9 mouse cellular contexts compared by ENCODE assay signal in genomic region chr9:43230886-43231285, GRCm38 (mm10). TPM values are rescaled to one million over a fixed set of nuclear protein-coding genes. Genes with fewer than 3 reads are reported as not detected.
DNase-seq lines count a peak whose midpoint lies in the region; ATAC-seq and TF ChIP-seq lines count a peak whose summit lies in the region.
"Had no signal": no experiment of that assay in that cellular context is flagged by ENCODE, and none has a peak within 500 bp of the region (broad histone marks: within the 10 kb centered on the region; RNA-seq: fewer than 3 reads in every experiment).

No protein-coding gene starts in this region.

- TF ChIP-seq CTCF in lung, embryonic 14.5 days (IDR thresholded peaks at IDR 0.05; ENCODE audit: low read depth): no peak
- no peak for TF ChIP-seq CTCF in intestine, postnatal 0 days (IDR thresholded peaks at IDR 0.05; ENCODE audit: low read depth)
- no peak for TF ChIP-seq CTCF in liver, postnatal 0 days (IDR thresholded peaks at IDR 0.05; ENCODE audit: low read depth)

- TF ChIP-seq EP300 in liver, postnatal 0 days (IDR thresholded peaks at IDR 0.05; ENCODE audit: low read depth): no peak

- peak overlapping the region; percentile 33 for H3K9ac ChIP-seq in lung, embryonic 14.5 days
- peak overlapping the region; percentile 8; the same call in 1 of the 2 replicates for H3K9ac ChIP-seq in intestine, postnatal 0 days (ENCODE audit: low read depth, low read length)
- H3K9ac ChIP-seq in liver, postnatal 0 days (replicated peaks): peak overlapping the region; percentile 32

- no peaks in the 10 kb centered on the region for H3K27me3 ChIP-seq in lung, embryonic 14.5 days (ENCODE audit: insufficient read depth, low read length)
- no peaks in the 10 kb centered on the region for H3K27me3 ChIP-seq in intestine, postnatal 0 days (replicated peaks; ENCODE audit: control insufficient read depth, insufficient read depth, low read length)
- no peaks in the 10 kb centered on the region for H3K27me3 ChIP-seq in liver, postnatal 0 days (ENCODE audit: insufficient read depth, low read length)

- no peak for ATAC-seq in lung, embryonic 14.5 days (ENCODE audit: insufficient read depth)
- no peak for ATAC-seq in intestine, postnatal 0 days
- ATAC-seq in liver, postnatal 0 days: no peak

- no peak overlapping the region for H3K4me3 ChIP-seq in lung, embryonic 14.5 days (ENCODE audit: low read depth, low read length)
- no peak overlapping the region for H3K4me3 ChIP-seq in intestine, postnatal 0 days (ENCODE audit: low read depth, low read length)
- H3K4me3 ChIP-seq in liver, postnatal 0 days (ENCODE audit: low read depth, low read length): no peak overlapping the region

- peak overlapping the region; percentile 39 for H3K4me2 ChIP-seq in lung, embryonic 14.5 days
- 0 out of 2 replicates have a peak overlapping the region, but pooled peaks have one; percentile 28 for H3K4me2 ChIP-seq in intestine, postnatal 0 days (replicated peaks; ENCODE audit: low read depth)
- H3K4me2 ChIP-seq in liver, postnatal 0 days (ENCODE audit: low read depth, low read length): 0 out of 2 replicates have a peak overlapping the region, but pooled peaks have one; percentile 11

- no peaks in the 10 kb centered on the region for H3K9me3 ChIP-seq in lung, embryonic 14.5 days (ENCODE audit: low read depth, low read length)
- H3K9me3 ChIP-seq in intestine, postnatal 0 days (ENCODE audit: control insufficient read depth): no peaks in the 10 kb centered on the region
- no peaks in the 10 kb centered on the region for H3K9me3 ChIP-seq in liver, postnatal 0 days (ENCODE audit: low read length)

- peak overlapping the region; percentile 85 for H3K27ac ChIP-seq in lung, embryonic 14.5 days (ENCODE audit: low read depth)
- H3K27ac ChIP-seq in intestine, postnatal 0 days (ENCODE audit: low read depth, low read length): peak overlapping the region; percentile 82
- H3K27ac ChIP-seq in liver, postnatal 0 days (ENCODE audit: low read depth): peak overlapping the region; percentile 76

- H3K4me1 ChIP-seq in lung, embryonic 14.5 days (ENCODE audit: insufficient read depth): peaks cover 38% of the 10 kb centered on the region
- H3K4me1 ChIP-seq in intestine, postnatal 0 days (replicated peaks; ENCODE audit: control insufficient read depth, insufficient read depth, low read length): peaks cover 35% of the 10 kb centered on the region
- peaks cover 74% of the 10 kb centered on the region for H3K4me1 ChIP-seq in liver, postnatal 0 days (ENCODE audit: insufficient read depth)

- H3K36me3 ChIP-seq in lung, embryonic 14.5 days (ENCODE audit: insufficient read depth): peaks cover 43% of the 10 kb centered on the region
- no peaks in the 10 kb centered on the region; the same call in 1 of the 2 replicates for H3K36me3 ChIP-seq in intestine, postnatal 0 days (ENCODE audit: control insufficient read depth, insufficient read depth)
- peaks cover 15% of the 10 kb centered on the region for H3K36me3 ChIP-seq in liver, postnatal 0 days (replicated peaks; ENCODE audit: insufficient read depth, low read length)

- 35% methylated on average over 4 of the region's 4 CpGs for WGBS in lung, embryonic 14.5 days
- WGBS in intestine, postnatal 0 days: 31% methylated on average over 4 of the region's 4 CpGs
- 72% methylated on average over 4 of the region's 4 CpGs for WGBS in liver, postnatal 0 days (ENCODE audit: insufficient replicate concordance)

- DNase-seq in lung, embryonic 14.5 days: peak; percentile 59
- DNase-seq in lung, adult 18-20 months: no peak
- DNase-seq in heart, adult 9 months (ENCODE audit: low spot score in 2 of 2): peak; percentile 68 to 69
- no peak for DNase-seq in liver, postnatal 0 days
- DNase-seq in spleen, postnatal 4 days (ENCODE audit: low spot score in 2 of 2): no peak
- DNase-seq in cerebellum, adult 8-10 months: no peak
- no peak for DNase-seq in frontal cortex, postnatal 14 days (ENCODE audit: low spot score in 2 of 2)

RNA-seq across cellular contexts. Expression of gene Oaf, which starts 8.8 kb away (rescaled TPM):
- 84.5 and 95.4 TPM in 2 replicates for polyA plus RNA-seq in lung, embryonic 14.5 days (2014; fragmentation: Nextera tagmentation; extraction: Ambion mirVana)
- 39.7 and 45.5 TPM in 2 replicates for polyA plus RNA-seq in intestine, postnatal 0 days (2015; fragmentation: Nextera tagmentation; extraction: Ambion mirVana)
- polyA plus RNA-seq in liver, postnatal 0 days (2015; fragmentation: Nextera tagmentation; extraction: Ambion mirVana): 59.3 and 70.0 TPM in 2 replicates

RNA-seq across cellular contexts. Expression of gene Pou2f3, which starts 20.7 kb away (rescaled TPM):
- polyA plus RNA-seq in lung, embryonic 14.5 days (2014; fragmentation: Nextera tagmentation; extraction: Ambion mirVana): 0.08 and 0.16 TPM in 2 replicates
- polyA plus RNA-seq in intestine, postnatal 0 days (2015; fragmentation: Nextera tagmentation; extraction: Ambion mirVana): 0.18 TPM in 2 replicates
- polyA plus RNA-seq in liver, postnatal 0 days (2015; fragmentation: Nextera tagmentation; extraction: Ambion mirVana): 0.05 TPM in 1 of 2 replicates, not detected in the other
- polyA plus RNA-seq: limb, embryonic 11.5 days had no signal

Comparison
In these comparisons a context has a peak if more than half of its experiments do, and no peak if none do; other contexts are left out.
1. DNase-seq: peak in lung, embryonic 14.5 days (single experiment) and heart, adult 9 months (2 of 2); none in lung, adult 18-20 months (0 of 2), liver, postnatal 0 days (single experiment), spleen, postnatal 4 days (0 of 2), cerebellum, adult 8-10 months (single experiment) and frontal cortex, postnatal 14 days (0 of 2).
2. Peak in every context shown above with its lines, with median percentiles within 50 percentile points of each other: H3K27ac ChIP-seq, H3K4me2 ChIP-seq and H3K9ac ChIP-seq.